Comparison of ENCODE assay signal across 8 mouse cellular contexts in genomic region chr15:14051872-14052271, GRCm38 (mm10).
DNase-seq lines count a peak whose midpoint lies in the region; ATAC-seq and TF ChIP-seq lines count a peak whose summit lies in the region.

No protein-coding gene starts in this region.

- WGBS in lung, embryonic 14.5 days = 58% methylated on average over 3 of the region's 3 CpGs
- 59% methylated on average over 3 of the region's 3 CpGs for WGBS in embryonic facial prominence, embryonic 11.5 days
- 64% methylated on average over 3 of the region's 3 CpGs for WGBS in limb, embryonic 11.5 days

- ATAC-seq in lung, embryonic 14.5 days (ENCODE audit: insufficient read depth) = no peak
- no peak for ATAC-seq in embryonic facial prominence, embryonic 11.5 days (replicated peaks; ENCODE audit: insufficient number of reproducible peaks, low FRiP score, low TSS enrichment, low read depth)
- ATAC-seq in limb, embryonic 11.5 days (ENCODE audit: insufficient number of reproducible peaks, low FRiP score, low TSS enrichment, low read depth) = no peak

- H3K4me2 ChIP-seq in lung, embryonic 14.5 days = no peak overlapping the region
- no peak overlapping the region for H3K4me2 ChIP-seq in embryonic facial prominence, embryonic 11.5 days (ENCODE audit: low read depth, low read length)
- H3K4me2 ChIP-seq in limb, embryonic 11.5 days (ENCODE audit: low read depth, severe bottlenecking) = no peak overlapping the region

- no peaks in the 10 kb centered on the region for H3K4me1 ChIP-seq in lung, embryonic 14.5 days (ENCODE audit: insufficient read depth)
- no peaks in the 10 kb centered on the region for H3K4me1 ChIP-seq in embryonic facial prominence, embryonic 11.5 days (ENCODE audit: control insufficient read depth, insufficient read depth, low read length)
- no peaks in the 10 kb centered on the region for H3K4me1 ChIP-seq in limb, embryonic 11.5 days (ENCODE audit: control insufficient read depth, insufficient read depth, low read length)

- no peak overlapping the region for H3K9ac ChIP-seq in lung, embryonic 14.5 days
- no peak overlapping the region for H3K9ac ChIP-seq in embryonic facial prominence, embryonic 11.5 days (replicated peaks; ENCODE audit: low read length)
- H3K9ac ChIP-seq in limb, embryonic 11.5 days (ENCODE audit: low read length) = no peak overlapping the region

- H3K27me3 ChIP-seq in lung, embryonic 14.5 days (ENCODE audit: insufficient read depth, low read length) = no peaks in the 10 kb centered on the region
- H3K27me3 ChIP-seq in embryonic facial prominence, embryonic 11.5 days (ENCODE audit: control insufficient read depth, insufficient read depth, low read length) = no peaks in the 10 kb centered on the region
- H3K27me3 ChIP-seq in limb, embryonic 11.5 days (ENCODE audit: control insufficient read depth, insufficient read depth, low read length) = no peaks in the 10 kb centered on the region

- DNase-seq in cerebellum, postnatal 14 days = peak; percentile 38 to 65
- DNase-seq in cerebellum, adult 11 months = no peak
- DNase-seq in lung, embryonic 14.5 days = peak; percentile 45
- no peak for DNase-seq in lung, postnatal 25 days (ENCODE audit: low spot score)
- peak; percentile 48 for DNase-seq in embryonic facial prominence, embryonic 11.5 days (ENCODE audit: low spot score)
- peak; percentile 24 for DNase-seq in limb, embryonic 11.5 days (ENCODE audit: low spot score)
- DNase-seq in spleen, adult 12 weeks (ENCODE audit: low spot score) = no peak
- no peak for DNase-seq in cerebellum, adult 8-10 months

- peak; percentile 38; the same call in 1 of the 2 replicates for TF ChIP-seq CTCF in lung, embryonic 14.5 days (IDR thresholded peaks at IDR 0.05; ENCODE audit: low read depth)

- no peak overlapping the region for H3K27ac ChIP-seq in lung, embryonic 14.5 days (ENCODE audit: low read depth)
- H3K27ac ChIP-seq in embryonic facial prominence, embryonic 11.5 days (replicated peaks; ENCODE audit: low read depth, low read length) = no peak overlapping the region
- H3K27ac ChIP-seq in limb, embryonic 11.5 days (replicated peaks; ENCODE audit: low read depth, low read length) = no peak overlapping the region

- no peaks in the 10 kb centered on the region for H3K9me3 ChIP-seq in lung, embryonic 14.5 days (ENCODE audit: low read depth, low read length)
- no peaks in the 10 kb centered on the region for H3K9me3 ChIP-seq in embryonic facial prominence, embryonic 11.5 days (replicated peaks; ENCODE audit: control insufficient read depth, low read length)
- H3K9me3 ChIP-seq in limb, embryonic 11.5 days (ENCODE audit: control insufficient read depth, low read length) = no peaks in the 10 kb centered on the region

- no peak overlapping the region for H3K4me3 ChIP-seq in lung, embryonic 14.5 days (ENCODE audit: low read depth, low read length)
- no peak overlapping the region for H3K4me3 ChIP-seq in embryonic facial prominence, embryonic 11.5 days (ENCODE audit: low read depth, low read length)
- H3K4me3 ChIP-seq in limb, embryonic 11.5 days (ENCODE audit: low read depth, low read length) = no peak overlapping the region

- no peaks in the 10 kb centered on the region for H3K36me3 ChIP-seq in lung, embryonic 14.5 days (ENCODE audit: insufficient read depth)
- no peaks in the 10 kb centered on the region for H3K36me3 ChIP-seq in embryonic facial prominence, embryonic 11.5 days (replicated peaks; ENCODE audit: control insufficient read depth, insufficient read depth, low read depth, low read length)
- no peaks in the 10 kb centered on the region for H3K36me3 ChIP-seq in limb, embryonic 11.5 days (ENCODE audit: control insufficient read depth, insufficient read depth, low read length)

Comparison
In these comparisons a context has a peak if more than half of its experiments do, and no peak if none do; other contexts are left out.
1. DNase-seq: peak in cerebellum, postnatal 14 days (2 of 2), lung, embryonic 14.5 days (single experiment), embryonic facial prominence, embryonic 11.5 days (single experiment) and limb, embryonic 11.5 days (single experiment); none in cerebellum, adult 11 months (single experiment), lung, postnatal 25 days (single experiment), spleen, adult 12 weeks (single experiment) and cerebellum, adult 8-10 months (single experiment).